Comparison of ENCODE assay signal across 13 mouse cellular contexts in genomic region chr11:121082857-121083500, GRCm38 (mm10). TPM values are rescaled to one million over a fixed set of nuclear protein-coding genes. Genes with fewer than 3 reads are reported as not detected.
DNase-seq lines count a peak whose midpoint lies in the region; ATAC-seq and TF ChIP-seq lines count a peak whose summit lies in the region.
"Had no signal": no experiment of that assay in that cellular context is flagged by ENCODE, and none has a peak within 500 bp of the region (broad histone marks: within the 10 kb centered on the region; RNA-seq: fewer than 3 reads in every experiment).

No protein-coding gene starts in this region.

- H3K4me1 ChIP-seq in heart, embryonic 12.5 days (replicated peaks): 0 out of 2 replicates have a peak, but pooled peaks cover 6% of the 10 kb centered on the region
- H3K4me1 ChIP-seq in lung, postnatal 0 days (ENCODE audit: insufficient read depth, low read depth, low read length): no peaks in the 10 kb centered on the region
- H3K4me1 ChIP-seq: lung, embryonic 15.5 days had no signal

- no peak for TF ChIP-seq CTCF in lung, postnatal 0 days (IDR thresholded peaks at IDR 0.05)

- no peaks in the 10 kb centered on the region for H3K9me3 ChIP-seq in heart, embryonic 12.5 days (replicated peaks)
- no peaks in the 10 kb centered on the region for H3K9me3 ChIP-seq in lung, postnatal 0 days (ENCODE audit: low read length)
- H3K9me3 ChIP-seq: lung, embryonic 15.5 days had no signal

- H3K9ac ChIP-seq in heart, embryonic 12.5 days: no peak overlapping the region
- H3K9ac ChIP-seq in lung, postnatal 0 days (replicated peaks; ENCODE audit: low read depth): no peak overlapping the region
- H3K9ac ChIP-seq: lung, embryonic 15.5 days had no signal

- no peaks in the 10 kb centered on the region for H3K36me3 ChIP-seq in heart, embryonic 12.5 days
- H3K36me3 ChIP-seq in lung, postnatal 0 days (ENCODE audit: insufficient read depth, low read length): no peaks in the 10 kb centered on the region
- H3K36me3 ChIP-seq: lung, embryonic 15.5 days had no signal

- peaks cover 14% of the 10 kb centered on the region for H3K27me3 ChIP-seq in heart, embryonic 12.5 days (replicated peaks)
- H3K27me3 ChIP-seq in lung, postnatal 0 days (replicated peaks; ENCODE audit: insufficient read depth, low read length): no peaks in the 10 kb centered on the region
- H3K27me3 ChIP-seq: lung, embryonic 15.5 days had no signal

- no peak overlapping the region for H3K27ac ChIP-seq in heart, embryonic 12.5 days (ENCODE audit: poor library complexity, severe bottlenecking)
- no peak overlapping the region for H3K27ac ChIP-seq in lung, postnatal 0 days (ENCODE audit: low read length)
- H3K27ac ChIP-seq: lung, embryonic 15.5 days had no signal

- ATAC-seq in heart, embryonic 12.5 days (ENCODE audit: insufficient number of reproducible peaks, low FRiP score): no peak
- peak; percentile 93 for ATAC-seq in activated CD4-positive, CD25-positive, alpha-beta regulatory T cell, adult 4 months
- ATAC-seq in lung, postnatal 0 days: no peak
- no peak for ATAC-seq in frontal cortex, adult (ENCODE audit: low TSS enrichment)
- ATAC-seq: forebrain, embryonic 16.5 days had no signal

- 75% methylated on average over 6 of the region's 6 CpGs for WGBS in heart, embryonic 12.5 days
- 46% methylated on average over 6 of the region's 6 CpGs for WGBS in lung, postnatal 0 days

- no peak overlapping the region for H3K4me2 ChIP-seq in heart, embryonic 12.5 days
- no peak overlapping the region for H3K4me2 ChIP-seq in lung, postnatal 0 days (replicated peaks; ENCODE audit: low read depth, low read length)
- H3K4me2 ChIP-seq: lung, embryonic 15.5 days had no signal

- no peak overlapping the region for H3K4me3 ChIP-seq in heart, embryonic 12.5 days
- no peak overlapping the region for H3K4me3 ChIP-seq in lung, postnatal 0 days (ENCODE audit: low read depth, low read length)
- H3K4me3 ChIP-seq: lung, embryonic 15.5 days had no signal

- no peak for TF ChIP-seq EP300 in lung, postnatal 0 days (IDR thresholded peaks at IDR 0.05)

- peak; percentile 35 for DNase-seq in heart, adult 8-10 months (ENCODE audit: low spot score)
- peak; percentile 22 for DNase-seq in lung, postnatal 0 days (ENCODE audit: low spot score)
- DNase-seq in spleen, postnatal 36 days (ENCODE audit: low spot score in 2 of 2): peak; percentile 78 to 85
- DNase-seq in cerebellum, postnatal 4 days (ENCODE audit: low spot score in 2 of 2): no peak
- no peak for DNase-seq in adrenal gland, adult 8-10 months
- DNase-seq: cerebellum, adult 11 months; kidney, postnatal 10 days had no signal

RNA-seq across cellular contexts. Expression of gene Sectm1a, which starts 2.0 kb away (rescaled TPM):
- not detected for total RNA-seq in heart, adult 8-10 months (2022)
- not detected in 2 replicates for polyA plus RNA-seq in heart, embryonic 12.5 days (2016; fragmentation: Nextera tagmentation; extraction: Ambion mirVana)
- polyA plus RNA-seq in activated CD4-positive, CD25-positive, alpha-beta regulatory T cell, adult 4 months (2017; shearing (Covaris generic)): not detected
- polyA plus RNA-seq in lung, postnatal 0 days (2015; fragmentation: Nextera tagmentation; extraction: Ambion mirVana): 0.29 TPM in 2 replicates
- under 1 TPM in 2 of 4 experiments, not detected in 2; 0.21 to 0.46 TPM for total RNA-seq in adrenal gland, adult 8-10 months (2022)
- total RNA-seq: ES-E14 had no signal
- polyA plus RNA-seq: forebrain, embryonic 16.5 days had no signal

RNA-seq across cellular contexts. Expression of gene Sectm1b, which starts 19.6 kb away (rescaled TPM):
- not detected for total RNA-seq in heart, adult 8-10 months (2022)
- polyA plus RNA-seq in heart, embryonic 12.5 days (2016; fragmentation: Nextera tagmentation; extraction: Ambion mirVana): not detected in 2 replicates
- not detected for polyA plus RNA-seq in activated CD4-positive, CD25-positive, alpha-beta regulatory T cell, adult 4 months (2017; shearing (Covaris generic))
- polyA plus RNA-seq in lung, postnatal 0 days (2015; fragmentation: Nextera tagmentation; extraction: Ambion mirVana): 0.24 and 0.31 TPM in 2 replicates
- total RNA-seq in adrenal gland, adult 8-10 months (2022): not detected
- total RNA-seq: ES-E14 had no signal
- polyA plus RNA-seq: forebrain, embryonic 16.5 days; lung, embryonic 15.5 days had no signal

RNA-seq across cellular contexts. Expression of gene Tex19.2, which starts 35.5 kb away (rescaled TPM):
- not detected for total RNA-seq in heart, adult 8-10 months (2022)
- polyA plus RNA-seq in heart, embryonic 12.5 days (2016; fragmentation: Nextera tagmentation; extraction: Ambion mirVana): not detected in 2 replicates
- polyA plus RNA-seq in activated CD4-positive, CD25-positive, alpha-beta regulatory T cell, adult 4 months (2017; shearing (Covaris generic)): not detected
- polyA plus RNA-seq in lung, postnatal 0 days (2015; fragmentation: Nextera tagmentation; extraction: Ambion mirVana): not detected in 2 replicates
- not detected for total RNA-seq in adrenal gland, adult 8-10 months (2022)
- polyA plus RNA-seq: forebrain, embryonic 16.5 days; lung, embryonic 15.5 days had no signal

RNA-seq across cellular contexts. Expression of gene Cd7, which starts 43.8 kb away (rescaled TPM):
- total RNA-seq in heart, adult 8-10 months (2022): under 1 TPM in 2 of 4 experiments, not detected in 2; 0.37 to 0.49 TPM
- not detected in 2 replicates for polyA plus RNA-seq in heart, embryonic 12.5 days (2016; fragmentation: Nextera tagmentation; extraction: Ambion mirVana)
- 100 to 1,000 TPM in 1 of 2 experiments, 10 to 100 TPM in 1; 84.3 to 121 TPM for polyA plus RNA-seq in activated CD4-positive, CD25-positive, alpha-beta regulatory T cell, adult 4 months (2017; shearing (Covaris generic))
- 2.4 TPM in 2 replicates for polyA plus RNA-seq in lung, postnatal 0 days (2015; fragmentation: Nextera tagmentation; extraction: Ambion mirVana)
- 1 to 10 TPM in 1 of 4 experiments, under 1 TPM in 3; 0.56 to 1.0 (median 0.74) TPM for total RNA-seq in adrenal gland, adult 8-10 months (2022)
- polyA plus RNA-seq: forebrain, embryonic 16.5 days had no signal

Comparison
In these comparisons a context has a peak if more than half of its experiments do, and no peak if none do; other contexts are left out.
1. DNase-seq: peak in heart, adult 8-10 months (single experiment), lung, postnatal 0 days (single experiment) and spleen, postnatal 36 days (2 of 2); none in cerebellum, postnatal 4 days (0 of 2) and adrenal gland, adult 8-10 months (single experiment).